Mouse (Mus musculus) hindbrain, embryonic 14.5 days (tissue): ENCODE measurements around the gene Ldlrad3. TPM values are rescaled to one million over a fixed set of nuclear protein-coding genes. Genes with fewer than 3 reads are reported as not detected.

Experiments
- ATAC-seq: fragments of 200-750 bp; cut with Nextera tagmentation; 2 replicates; pipeline ENCODE4 v1.8.0; 2017; ENCODE audit warnings: moderate number of reproducible peaks, mild to moderate bottlenecking, moderate TSS enrichment, moderate library complexity; ENCODE audit not compliant: low FRiP score
- DNase-seq: peaks from one replicate; pipeline ENCODE4 v3.0.0-alpha.2; 2015; ENCODE audit warnings: low spot score
- H3K27ac ChIP-seq: fragments of 300-500 bp; sonication (generic); 2 replicates; pipeline ENCODE4 v1.5.1; 2014; ENCODE audit warnings: mild to moderate bottlenecking, moderate library complexity
- H3K27me3 ChIP-seq: fragments of 300-500 bp; sonication (generic); 2 replicates; pipeline ENCODE4 v1.6.1; 2014; ENCODE audit warnings: mild to moderate bottlenecking, low read length, mixed read lengths; ENCODE audit not compliant: control insufficient read depth, insufficient read depth
- H3K36me3 ChIP-seq: fragments of 300-500 bp; sonication (generic); replicated peaks from 2 replicates; pipeline ENCODE4 v1.6.1; 2014; ENCODE audit not compliant: control insufficient read depth, insufficient read depth
- H3K4me1 ChIP-seq: fragments of 300-500 bp; sonication (generic); replicated peaks from 2 replicates; pipeline ENCODE4 v1.6.1; 2014; ENCODE audit warnings: antibody characterized with exemption, low read length, mixed read lengths; ENCODE audit not compliant: control insufficient read depth, insufficient read depth
- H3K4me2 ChIP-seq: fragments of 300-500 bp; sonication (generic); replicated peaks from 2 replicates; pipeline ENCODE4 v1.6.1; 2014; ENCODE audit warnings: mild to moderate bottlenecking, moderate library complexity
- H3K4me3 ChIP-seq: fragments of 300-500 bp; sonication (generic); replicated peaks from 2 replicates; pipeline ENCODE4 v1.5.1; 2014; ENCODE audit warnings: mild to moderate bottlenecking, low read length
- H3K9ac ChIP-seq: fragments of 300-500 bp; sonication (generic); 2 replicates; pipeline ENCODE4 v1.6.1; 2014
- H3K9me3 ChIP-seq: fragments of 300-500 bp; sonication (generic); 2 replicates; pipeline ENCODE4 v1.6.1; 2016; ENCODE audit warnings: low read length; ENCODE audit not compliant: control insufficient read depth
- WGBS: fragments of 180-500 bp; shearing (Covaris S2); extraction: QIAGEN DNeasy Blood & Tissue Kit; methylation state at CpG from one replicate; pipeline ENCODE4 v1.1.7; 2014; 5-methylcytosine and 5-hydroxymethylcytosine counted together
- polyA plus RNA-seq: library from polyadenylated mRNA; unstranded; fragments of >200 nt; fragmentation: Nextera tagmentation; extraction: Ambion mirVana; gene quantifications from 2 replicates; pipeline ENCODE4 v1.2.1, GENCODE M21; 2014

The Ldlrad3 gene
- 28.4 and 29.4 TPM in 2 replicates for polyA plus RNA-seq

DNA sequence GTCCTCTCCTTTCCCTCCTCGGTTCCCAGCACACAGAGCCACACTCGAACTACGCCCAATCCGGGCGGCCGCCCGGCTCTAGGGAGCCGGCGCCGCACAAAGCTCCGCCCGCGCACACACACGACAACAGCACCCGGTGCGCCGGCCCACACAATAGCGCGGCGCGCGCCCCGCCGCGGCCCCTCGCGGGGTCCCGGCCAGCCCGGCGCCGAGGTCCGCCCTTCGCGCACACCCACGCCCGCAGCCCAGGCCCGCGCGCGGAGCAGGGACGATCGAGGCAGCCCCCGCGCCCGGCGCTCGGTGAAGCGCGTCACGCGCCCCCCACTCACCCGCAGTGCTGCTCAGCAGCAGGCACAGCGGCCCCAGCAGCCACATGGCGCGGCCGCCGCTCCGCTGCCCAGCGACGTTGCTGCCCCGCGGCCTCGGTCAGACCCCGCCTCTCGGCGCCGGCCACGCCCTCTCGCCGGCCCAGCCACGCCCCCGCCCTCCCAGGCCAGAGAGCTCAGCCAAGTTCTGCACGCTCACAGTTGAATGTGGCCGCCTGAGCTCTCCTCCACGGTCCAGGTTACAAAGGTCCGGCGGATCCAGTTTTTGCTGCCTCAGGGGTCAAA is at the start of gene Ldlrad3:
Gene Ldlrad3 (minus strand): TSS at position 435 of the 611 bp plus-strand sequence.
- Histone ChIP-seq H3K4me2 (peak within 1 kb of the TSS; percentile 91), H3K9me3 (no peaks in the 10 kb centered on the region), H3K9ac (peak within 1 kb of the TSS; percentile 85), H3K36me3 (no peaks in the 10 kb centered on the region), H3K4me3 (peak within 1 kb of the TSS; percentile 83), H3K4me1 (peaks cover 13% of the 10 kb centered on the region), H3K27ac (peak within 1 kb of the TSS; percentile 89), H3K27me3 (no peaks in the 10 kb centered on the region)
- WGBS, result under 1% methylated on average over 64 of the region's 77 CpGs
- ATAC-seq, result peak; percentile 94
- peak; percentile 76 for DNase-seq

DNA sequence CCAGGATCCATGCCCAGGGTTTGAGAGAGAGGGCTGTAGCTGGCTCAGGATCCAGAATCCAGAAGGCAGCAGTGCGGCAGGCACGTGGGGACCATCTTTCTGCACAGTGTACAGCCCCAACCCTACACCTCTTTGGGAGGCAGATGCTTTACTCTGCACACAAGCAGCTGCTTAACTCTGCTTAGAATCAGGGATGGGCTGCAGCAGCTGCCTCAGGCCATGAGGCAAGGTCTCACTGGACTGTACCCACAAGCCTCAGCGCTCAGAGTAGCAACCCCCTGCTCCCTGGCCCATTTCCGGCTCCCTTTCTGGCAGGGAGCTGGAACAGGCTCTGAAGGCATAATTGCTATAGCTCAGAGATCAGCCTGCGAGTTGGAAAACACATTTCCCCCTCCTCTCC is 45.3 kb upstream of the Ldlrad3 start:
- WGBS, result 30% methylated on average over 5 of the region's 5 CpGs
- Histone ChIP-seq H3K9me3 (no peaks in the 10 kb centered on the region), H3K4me3 (no peak overlapping the region), H3K27ac (peak overlapping the region; percentile 36), H3K9ac (no peak overlapping the region), H3K4me1 (peaks cover 9% of the 10 kb centered on the region; the same call in 1 of the 2 replicates), H3K4me2 (no peak overlapping the region), H3K27me3 (no peaks in the 10 kb centered on the region), H3K36me3 (no peaks in the 10 kb centered on the region)
- DNase-seq (no peak), ATAC-seq (peak; percentile 84)

DNA sequence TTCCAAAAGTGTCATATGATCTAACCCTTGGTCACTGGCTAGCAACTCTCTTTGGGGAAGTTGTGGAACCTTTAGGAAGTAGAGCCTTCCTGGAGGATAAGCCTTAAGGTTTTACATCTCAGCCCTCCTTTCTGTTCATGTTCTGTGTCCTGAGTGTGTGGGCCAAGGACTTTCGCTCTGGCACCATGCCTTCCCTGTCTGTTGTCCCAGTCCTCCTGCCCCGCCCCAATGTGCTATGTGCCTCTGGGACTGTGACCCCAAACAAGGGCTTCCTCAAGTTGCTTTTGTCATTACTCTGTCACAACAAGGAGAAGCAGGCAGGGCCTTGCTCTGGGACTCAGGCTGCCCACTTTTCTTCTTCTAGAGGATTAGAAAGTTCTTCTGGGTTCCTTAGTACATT is 42.9 kb upstream of the Ldlrad3 start:
- Histone ChIP-seq H3K4me2 (no peak overlapping the region), H3K36me3 (no peaks in the 10 kb centered on the region), H3K4me1 (peaks cover 10% of the 10 kb centered on the region), H3K27me3 (no peaks in the 10 kb centered on the region), H3K9ac (no peak overlapping the region), H3K9me3 (no peaks in the 10 kb centered on the region), H3K4me3 (no peak overlapping the region), H3K27ac (no peak overlapping the region)
- no peak for ATAC-seq
- WGBS, result 96% methylated on average over 2 of the region's 2 CpGs
- no peak for DNase-seq

DNA sequence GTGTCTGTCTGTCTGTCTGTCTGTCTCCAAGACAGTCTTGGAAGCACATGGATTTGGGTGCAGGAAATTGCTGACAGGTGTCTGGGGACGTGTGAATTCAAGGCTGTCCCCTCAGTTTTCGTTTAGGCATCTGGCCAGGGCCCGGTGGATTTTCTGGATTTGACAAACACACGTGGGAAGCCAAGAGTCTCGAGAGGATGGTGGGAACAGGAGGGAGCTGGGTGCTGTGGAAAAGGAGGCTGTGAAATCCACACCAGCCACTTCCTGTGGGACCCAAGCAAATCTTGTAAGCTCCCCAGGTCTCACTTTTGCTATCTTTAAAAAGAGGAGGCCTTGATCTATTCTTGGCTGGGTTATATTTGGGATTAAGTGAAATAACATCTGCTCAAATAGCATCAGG is 42.1 kb upstream of the Ldlrad3 start:
- no peak overlapping the region for H3K27ac ChIP-seq
- peaks cover 18% of the 10 kb centered on the region for H3K4me1 ChIP-seq
- ATAC-seq, result no peak
- H3K4me2 ChIP-seq, result no peak overlapping the region
- no peaks in the 10 kb centered on the region for H3K9me3 ChIP-seq
- DNase-seq, result no peak
- 91% methylated on average over 5 of the region's 5 CpGs for WGBS
- H3K4me3 ChIP-seq, result no peak overlapping the region
- H3K9ac ChIP-seq, result no peak overlapping the region
- no peaks in the 10 kb centered on the region for H3K27me3 ChIP-seq
- no peaks in the 10 kb centered on the region for H3K36me3 ChIP-seq

DNA sequence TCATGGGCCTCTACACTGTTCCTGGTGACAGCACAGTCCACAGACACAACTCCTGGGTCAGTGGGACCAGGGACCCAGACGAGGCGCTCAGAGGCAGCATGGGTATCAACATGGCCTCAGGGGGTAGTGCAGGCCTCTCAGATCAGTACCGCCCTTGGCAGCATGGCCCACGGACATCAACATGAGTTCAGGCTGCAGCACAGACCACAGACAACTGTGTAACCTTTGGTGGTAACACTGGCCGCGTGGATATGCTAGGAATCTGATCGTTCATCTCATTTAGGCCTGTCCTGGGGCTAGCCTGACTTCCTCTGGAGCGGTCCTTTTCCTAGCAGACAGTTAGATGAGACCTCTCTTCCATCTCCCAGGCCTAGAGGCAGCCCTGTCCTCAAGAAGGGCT is 41.7 kb upstream of the Ldlrad3 start:
- H3K9me3 ChIP-seq, result no peaks in the 10 kb centered on the region
- no peak overlapping the region for H3K27ac ChIP-seq
- ATAC-seq (no peak), DNase-seq (no peak)
- 88% methylated on average over 8 of the region's 8 CpGs for WGBS
- H3K9ac ChIP-seq, result no peak overlapping the region
- H3K4me2 ChIP-seq, result no peak overlapping the region
- no peak overlapping the region for H3K4me3 ChIP-seq
- peaks cover 23% of the 10 kb centered on the region for H3K4me1 ChIP-seq
- no peaks in the 10 kb centered on the region for H3K36me3 ChIP-seq
- no peaks in the 10 kb centered on the region for H3K27me3 ChIP-seq

DNA sequence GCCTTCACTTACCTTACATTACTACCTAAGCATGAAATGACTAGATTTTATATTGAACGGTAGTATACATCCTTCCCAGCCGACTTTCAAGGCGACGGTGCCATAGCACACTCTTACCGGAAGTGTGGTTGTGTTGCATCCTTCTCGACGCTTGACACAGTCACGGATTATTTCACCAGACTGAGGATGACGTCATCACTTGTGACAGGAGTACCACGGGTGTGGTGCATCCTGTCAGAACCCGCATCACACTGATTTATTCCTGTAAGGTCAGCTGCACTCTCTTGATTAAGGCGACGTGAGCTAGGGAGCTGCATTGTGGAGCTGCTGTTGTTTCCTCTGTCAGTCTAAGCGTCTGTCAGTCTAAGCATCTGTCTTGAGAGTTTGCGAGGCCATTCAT is 40.1 kb upstream of the Ldlrad3 start:
- H3K27ac ChIP-seq, result no peak overlapping the region
- H3K4me3 ChIP-seq, result no peak overlapping the region
- no peaks in the 10 kb centered on the region for H3K9me3 ChIP-seq
- peaks cover 21% of the 10 kb centered on the region for H3K4me1 ChIP-seq
- 74% methylated on average over 15 of the region's 15 CpGs for WGBS
- H3K27me3 ChIP-seq, result no peaks in the 10 kb centered on the region
- no peaks in the 10 kb centered on the region for H3K36me3 ChIP-seq
- no peak overlapping the region for H3K4me2 ChIP-seq
- DNase-seq, result no peak
- no peak for ATAC-seq
- H3K9ac ChIP-seq, result no peak overlapping the region

DNA sequence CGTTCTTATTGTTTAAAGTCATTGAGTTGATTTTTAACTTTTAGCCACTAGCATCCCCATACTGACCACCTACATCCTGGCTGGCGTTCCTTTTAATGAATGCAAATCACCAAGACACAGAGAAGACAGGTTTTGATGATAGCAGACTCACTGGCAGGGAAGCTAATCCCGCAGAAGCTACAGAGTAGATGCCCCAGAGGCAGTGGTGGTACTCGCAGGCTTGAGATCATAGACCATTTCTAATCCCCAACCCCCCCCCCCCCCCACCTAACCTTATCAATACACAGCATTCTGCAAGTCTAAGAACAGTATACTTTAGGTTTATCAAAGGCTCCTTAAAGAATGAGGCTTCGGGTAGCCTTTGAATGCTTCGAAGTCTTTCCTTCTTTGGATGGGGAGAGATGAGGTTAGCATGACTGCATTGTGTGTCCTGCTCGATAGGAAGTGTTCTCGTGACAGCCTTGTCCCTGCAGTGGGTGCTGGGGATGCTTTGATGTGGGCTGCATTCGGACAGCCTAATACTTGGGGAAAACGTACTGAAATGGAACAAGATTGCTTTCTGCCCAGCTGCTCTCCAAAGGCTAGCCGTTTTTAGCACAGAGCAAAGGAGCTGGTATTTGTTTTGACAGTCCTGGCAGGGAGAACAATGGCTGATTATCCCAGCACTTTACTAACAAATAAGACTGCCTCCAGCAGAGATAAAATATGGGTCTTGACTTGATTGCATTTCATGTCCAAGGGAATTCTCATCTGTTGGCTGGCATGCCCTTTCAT is 37.4 kb upstream of the Ldlrad3 start:
- WGBS, result 7% methylated on average over 11 of the region's 11 CpGs
- Histone ChIP-seq H3K4me2 (peak overlapping the region; percentile 10; the same call in 1 of the 2 replicates), H3K27ac (peak overlapping the region; percentile 61), H3K4me1 (peaks cover 19% of the 10 kb centered on the region), H3K9ac (no peak overlapping the region), H3K27me3 (no peaks in the 10 kb centered on the region), H3K9me3 (no peaks in the 10 kb centered on the region), H3K4me3 (no peak overlapping the region), H3K36me3 (no peaks in the 10 kb centered on the region)
- DNase-seq (no peak), ATAC-seq (peak; percentile 56; the same call in 1 of the 2 replicates)

DNA sequence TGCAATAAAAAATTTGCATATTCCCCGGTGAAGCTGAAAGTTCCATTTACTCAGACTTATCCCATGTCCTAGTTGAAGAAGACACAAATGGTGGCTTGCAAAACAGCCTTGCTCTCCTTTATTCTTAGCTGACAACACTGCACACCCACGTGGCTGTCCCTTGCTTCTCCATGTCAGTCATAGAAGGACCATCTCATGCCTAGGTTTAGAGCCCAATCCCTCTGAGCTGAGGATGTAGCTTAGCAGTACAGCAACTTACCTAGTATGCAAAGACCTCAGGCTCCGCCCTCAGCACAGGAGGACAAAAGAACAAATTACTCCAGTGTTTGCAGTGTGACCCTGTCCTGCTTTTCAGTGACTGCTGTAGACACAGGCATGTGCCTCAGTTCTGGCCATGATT is 36.6 kb upstream of the Ldlrad3 start:
- DNase-seq (no peak), ATAC-seq (no peak)
- WGBS, result 53% methylated on average over 3 of the region's 3 CpGs
- no peaks in the 10 kb centered on the region for H3K36me3 ChIP-seq
- H3K27me3 ChIP-seq, result no peaks in the 10 kb centered on the region
- peak overlapping the region; percentile 61; the same call in 1 of the 2 replicates for H3K27ac ChIP-seq
- H3K4me3 ChIP-seq, result no peak overlapping the region
- peaks cover 19% of the 10 kb centered on the region for H3K4me1 ChIP-seq
- no peaks in the 10 kb centered on the region for H3K9me3 ChIP-seq
- no peak overlapping the region for H3K9ac ChIP-seq
- no peak overlapping the region for H3K4me2 ChIP-seq

DNA sequence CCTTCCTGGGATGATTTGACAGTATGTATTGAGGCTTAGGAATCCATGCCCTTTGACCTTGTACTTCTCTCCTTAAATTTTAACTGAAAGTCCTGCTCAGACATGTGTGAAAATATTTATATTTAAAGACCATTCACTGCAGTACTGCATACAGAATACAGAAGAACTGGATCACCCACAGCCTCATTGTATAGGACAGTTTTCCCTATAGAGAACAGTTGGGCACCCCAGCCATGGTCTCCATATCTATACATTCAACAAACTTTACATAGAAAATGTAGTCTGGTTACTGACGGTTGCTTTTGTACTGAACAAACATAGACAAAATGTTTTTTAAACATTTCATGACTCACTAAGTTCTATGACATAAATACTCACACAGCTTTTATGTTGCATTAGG is 30.6 kb upstream of the Ldlrad3 start:
- H3K36me3 ChIP-seq, result no peaks in the 10 kb centered on the region
- DNase-seq (no peak), ATAC-seq (no peak)
- H3K4me1 ChIP-seq, result no peaks in the 10 kb centered on the region
- no peak overlapping the region for H3K27ac ChIP-seq
- H3K4me2 ChIP-seq, result no peak overlapping the region
- H3K4me3 ChIP-seq, result no peak overlapping the region
- no peaks in the 10 kb centered on the region for H3K9me3 ChIP-seq
- H3K27me3 ChIP-seq, result no peaks in the 10 kb centered on the region
- H3K9ac ChIP-seq, result no peak overlapping the region
- 95% methylated on average over 1 of the region's 1 CpGs for WGBS
